Mouse (Mus musculus): ENCODE results near the gene Loxl3.

DNA sequence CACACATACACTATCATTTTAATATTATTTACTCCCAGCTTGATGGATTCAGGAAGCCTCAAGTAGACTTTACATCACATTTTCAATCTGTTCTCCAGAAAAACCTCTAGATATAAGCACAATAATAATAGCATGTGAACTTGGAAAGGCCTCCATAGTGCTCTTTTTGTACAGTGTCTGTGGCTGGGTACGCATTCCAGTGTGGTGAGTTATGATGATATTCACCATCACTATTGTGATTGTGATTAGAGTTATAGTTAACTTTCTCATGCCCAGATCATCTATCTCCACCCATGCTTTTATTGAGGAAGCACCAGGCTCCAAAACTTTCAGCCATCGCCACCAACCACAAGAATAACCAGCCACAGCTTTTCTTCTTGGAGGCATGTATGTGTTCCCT is 10.2 kb upstream of the Loxl3 start:
- no peak for TF ChIP-seq CTCF (IDR thresholded peaks at IDR 0.05; ENCODE audit: borderline replicate concordance, control insufficient read depth, extremely low read depth, insufficient read depth, low read length, poor library complexity)
- TF ChIP-seq POLR2A (IDR thresholded peaks at IDR 0.05; ENCODE audit: control insufficient read depth, extremely low read depth, insufficient read depth, low read length, poor library complexity) = no peak
